Mouse (Mus musculus): ENCODE results near the gene Klhdc1.

GRCm38 (mm10) chr12:69280915-69281314, 39.9 kb downstream of the Klhdc1 start:
- TF ChIP-seq POLR2A (IDR thresholded peaks at IDR 0.05; ENCODE audit: insufficient read depth, low read depth, low read length) (no peak), CTCF (IDR thresholded peaks at IDR 0.05; ENCODE audit: insufficient read depth, low read depth, low read length) (no peak)

Measured in olfactory bulb, adult 2 months (tissue).